Mouse (Mus musculus): ENCODE results near the gene Rusc2. TPM values are rescaled to one million over a fixed set of nuclear protein-coding genes. Genes with fewer than 3 reads are reported as not detected.

Gene Rusc2
- total and polyA plus RNA-seq, 3 experiments: 2.4 to 7.3 TPM; not detected in 1

DNA sequence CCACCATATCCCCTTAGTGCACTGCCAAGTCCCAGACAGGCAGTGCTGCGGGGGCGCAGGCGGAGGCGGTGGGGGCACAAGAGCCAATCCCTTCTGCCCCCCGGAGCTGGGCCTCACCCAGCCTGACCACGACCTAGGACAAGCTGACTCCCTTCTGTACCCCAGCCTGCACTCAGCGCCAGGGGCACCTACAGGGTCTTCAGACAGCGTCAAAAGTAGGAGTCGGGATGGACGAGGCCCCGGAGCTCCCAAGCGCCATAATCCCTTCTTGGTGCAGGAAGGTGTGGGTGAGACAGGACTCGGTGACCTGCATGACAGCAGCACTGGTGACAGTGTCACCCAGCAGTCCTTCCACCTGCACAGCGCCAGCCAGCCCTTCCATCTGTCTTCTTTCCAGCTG lies 33.0 kb downstream of the Rusc2 start:
- no peak for DNase-seq (ENCODE audit: low read depth, low spot score)
- Histone ChIP-seq H3K79me2 (ENCODE audit: control insufficient read depth, insufficient read depth, low read length, poor library complexity) (no peaks in the 10 kb centered on the region; the same call in 1 of the 2 replicates), H3K9me3 (replicated peaks; ENCODE audit: insufficient read depth, low read length) (no peaks in the 10 kb centered on the region), H3K27me3 (ENCODE audit: control insufficient read depth in 1 of 2, insufficient read depth in 2 of 2, low read length in 2 of 2) (no peaks in the 10 kb centered on the region), H3K9ac (ENCODE audit: control insufficient read depth, low read depth, low read length, poor library complexity, severe bottlenecking) (no peak overlapping the region), H3K27ac (ENCODE audit: control insufficient read depth, low read depth, low read length) (no peak overlapping the region), H3K4me3 (ENCODE audit: control insufficient read depth in 1 of 2, insufficient read depth in 1 of 2, low read depth in 2 of 2, low read length in 2 of 2) (no peak overlapping the region), H3K36me3 (ENCODE audit: control insufficient read depth in 1 of 2, insufficient read depth in 2 of 2, low read length in 2 of 2) (peaks cover 0 to 25% of the 10 kb centered on the region in 2 experiments; a peak in 2 of 4 replicates), H3K4me1 (ENCODE audit: control insufficient read depth in 1 of 2, insufficient read depth in 2 of 2, low read length in 2 of 2) (peaks cover 9 to 28% of the 10 kb centered on the region in 2 experiments)
- TF ChIP-seq ZC3H11A (IDR thresholded peaks at IDR 0.05; ENCODE audit: low read depth, low read length) (no peak), MYC (IDR thresholded peaks at IDR 0.05; ENCODE audit: low read depth, low read length) (no peak), HCFC1 (IDR thresholded peaks at IDR 0.05; ENCODE audit: low read depth, low read length) (no peak), UBTF (IDR thresholded peaks at IDR 0.05; ENCODE audit: borderline replicate concordance, insufficient read depth, low read depth, low read length) (no peak), E2F4 (IDR thresholded peaks at IDR 0.05; ENCODE audit: borderline replicate concordance, low read depth, low read length) (no peak), MYB (IDR thresholded peaks at IDR 0.05; ENCODE audit: low read depth, low read length) (no peak), MAX (IDR thresholded peaks at IDR 0.05; ENCODE audit: low read length) (no peak), EP300 (IDR thresholded peaks at IDR 0.05; ENCODE audit: low read depth in 1 of 2, low read length in 2 of 2) (no peak), MXI1 (IDR thresholded peaks at IDR 0.05; ENCODE audit: low read depth, low read length) (no peak), RCOR1 (IDR thresholded peaks at IDR 0.05; ENCODE audit: low read depth, low read length) (no peak), POLR2AphosphoS2 (IDR thresholded peaks at IDR 0.05; ENCODE audit: low read length) (no peak)

DNA sequence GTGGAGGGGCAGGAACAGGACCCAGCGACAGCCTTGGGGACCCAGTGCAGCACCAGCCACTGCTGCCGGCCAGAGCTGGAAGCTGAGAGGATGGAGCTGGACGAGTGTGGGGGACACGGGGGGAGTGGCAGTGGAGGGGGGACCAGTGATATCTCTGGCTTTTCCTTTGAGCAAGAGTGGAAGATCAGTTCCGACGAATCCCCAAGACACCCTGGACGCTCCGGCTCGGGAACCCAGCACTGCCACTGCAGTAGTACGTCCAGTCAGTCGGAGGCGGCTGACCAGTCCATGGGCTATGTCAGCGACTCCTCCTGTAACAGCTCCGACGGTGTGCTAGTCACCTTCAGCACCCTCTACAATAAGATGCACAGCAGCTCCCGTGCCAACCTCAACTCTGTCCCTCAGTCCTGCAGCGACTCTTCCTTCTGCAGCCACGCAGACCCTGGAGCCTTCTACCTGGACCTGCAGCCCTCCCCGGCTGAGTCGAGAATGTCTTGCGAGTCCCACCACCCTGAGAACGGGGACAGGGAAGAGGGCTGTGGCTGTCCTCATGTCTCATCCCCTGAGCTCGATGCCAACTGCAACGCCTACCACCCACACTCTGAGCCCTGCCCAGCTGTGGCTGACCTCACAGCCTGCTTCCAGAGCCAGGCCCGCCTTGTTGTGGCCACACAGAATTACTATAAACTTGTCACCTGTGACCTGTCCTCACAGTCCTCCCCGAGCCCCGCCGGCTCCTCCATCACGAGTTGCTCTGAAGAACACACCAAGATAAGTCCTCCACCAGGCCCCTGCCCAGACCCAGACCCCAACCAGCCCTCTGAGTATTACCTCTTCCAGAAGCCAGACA lies 33.7 kb downstream of the Rusc2 start:
- Histone ChIP-seq H3K79me2 (ENCODE audit: control insufficient read depth, insufficient read depth, low read length, poor library complexity) (no peaks in the 10 kb centered on the region; the same call in 1 of the 2 replicates), H3K36me3 (ENCODE audit: control insufficient read depth in 1 of 2, insufficient read depth in 2 of 2, low read length in 2 of 2) (peaks cover 0 to 30% of the 10 kb centered on the region in 2 experiments; a peak in 2 of 4 replicates), H3K4me1 (ENCODE audit: control insufficient read depth in 1 of 2, insufficient read depth in 2 of 2, low read length in 2 of 2) (peaks cover 9 to 33% of the 10 kb centered on the region in 2 experiments), H3K27me3 (ENCODE audit: control insufficient read depth in 1 of 2, insufficient read depth in 2 of 2, low read length in 2 of 2) (no peaks in the 10 kb centered on the region), H3K4me3 (ENCODE audit: control insufficient read depth in 1 of 2, insufficient read depth in 1 of 2, low read depth in 2 of 2, low read length in 2 of 2) (no peak overlapping the region), H3K27ac (ENCODE audit: control insufficient read depth, low read depth, low read length) (no peak overlapping the region), H3K9ac (ENCODE audit: control insufficient read depth, low read depth, low read length, poor library complexity, severe bottlenecking) (no peak overlapping the region), H3K9me3 (replicated peaks; ENCODE audit: insufficient read depth, low read length) (no peaks in the 10 kb centered on the region)
- TF ChIP-seq ZC3H11A (IDR thresholded peaks at IDR 0.05; ENCODE audit: low read depth, low read length): no peak
- no peak for TF ChIP-seq MYC (IDR thresholded peaks at IDR 0.05; ENCODE audit: low read depth, low read length)
- TF ChIP-seq GABPA (IDR thresholded peaks at IDR 0.05; ENCODE audit: low read depth, low read length): no peak
- no peak for TF ChIP-seq ZKSCAN1 (IDR thresholded peaks at IDR 0.05; ENCODE audit: low read depth, low read length)
- TF ChIP-seq ZNF384 (IDR thresholded peaks at IDR 0.05; ENCODE audit: low read depth, low read length): no peak
- TF ChIP-seq USF2 (IDR thresholded peaks at IDR 0.05; ENCODE audit: borderline replicate concordance in 1 of 2, insufficient read depth in 1 of 2, low read depth in 1 of 2, low read length in 2 of 2): no peak
- TF ChIP-seq RAD21 (IDR thresholded peaks at IDR 0.05; ENCODE audit: low read depth, low read length): no peak
- no peak for TF ChIP-seq TAL1 (IDR thresholded peaks at IDR 0.05; ENCODE audit: low read length)
- no peak for TF ChIP-seq POLR2A (IDR thresholded peaks at IDR 0.05; ENCODE audit: control insufficient read depth in 1 of 2, insufficient read depth in 1 of 2, low read depth in 1 of 2, low read length in 2 of 2, poor library complexity in 1 of 2)
- no peak for TF ChIP-seq E2F4 (IDR thresholded peaks at IDR 0.05; ENCODE audit: borderline replicate concordance, low read depth, low read length)
- TF ChIP-seq NRF1 (IDR thresholded peaks at IDR 0.05; ENCODE audit: insufficient read depth, low read depth, low read length, poor library complexity, severe bottlenecking): no peak
- no peak for TF ChIP-seq BHLHE40 (IDR thresholded peaks at IDR 0.05; ENCODE audit: borderline replicate concordance, low read depth, low read length)
- TF ChIP-seq MAX (IDR thresholded peaks at IDR 0.05; ENCODE audit: low read length): no peak
- no peak for TF ChIP-seq POLR2AphosphoS5 (IDR thresholded peaks at IDR 0.05; ENCODE audit: borderline replicate concordance, low read depth, low read length)
- no peak for TF ChIP-seq GATA1 (IDR thresholded peaks at IDR 0.05; ENCODE audit: low read depth, low read length)
- no peak for TF ChIP-seq ELF1 (IDR thresholded peaks at IDR 0.05; ENCODE audit: low read depth, low read length)
- DNase-seq (ENCODE audit: low read depth, low spot score): no peak

All from MEL (cell line).